Mouse (Mus musculus) liver, embryonic 15.5 days (tissue): ENCODE measurements around the gene Spp2. TPM values are rescaled to one million over a fixed set of nuclear protein-coding genes. Genes with fewer than 3 reads are reported as not detected.
"Not testable (repeated sequence)": the region's sequence is repeated elsewhere in the genome, so short reads cannot be mapped to it uniquely, and the experiment has no call there.

Experiments used
- ATAC-seq: fragments of 200-750 bp; cut with Nextera tagmentation; 2 replicates; pipeline ENCODE4 v1.8.0; 2017; ENCODE audit warnings: moderate number of reproducible peaks, mild to moderate bottlenecking, moderate library complexity; ENCODE audit not compliant: insufficient read depth
- H3K27ac ChIP-seq: fragments of 300-500 bp; sonication (generic); replicated peaks from 2 replicates; pipeline ENCODE4 v1.5.1; 2015; ENCODE audit warnings: mild to moderate bottlenecking, inconsistent platforms
- H3K27me3 ChIP-seq: fragments of 300-500 bp; sonication (generic); 2 replicates; pipeline ENCODE4 v1.6.1; 2015; ENCODE audit warnings: mild to moderate bottlenecking, inconsistent platforms
- H3K36me3 ChIP-seq: fragments of 300-500 bp; sonication (generic); replicated peaks from 2 replicates; pipeline ENCODE4 v1.6.1; 2015; ENCODE audit warnings: moderate library complexity, mild to moderate bottlenecking, inconsistent platforms
- H3K4me1 ChIP-seq: fragments of 300-500 bp; sonication (generic); replicated peaks from 2 replicates; pipeline ENCODE4 v1.6.1; 2015; ENCODE audit warnings: inconsistent platforms
- H3K4me2 ChIP-seq: fragments of 300-500 bp; sonication (generic); 2 replicates; pipeline ENCODE4 v1.6.1; 2015; ENCODE audit warnings: moderate library complexity, mild to moderate bottlenecking, inconsistent platforms
- H3K4me3 ChIP-seq: fragments of 300-500 bp; sonication (generic); replicated peaks from 2 replicates; pipeline ENCODE4 v1.5.1; 2015; ENCODE audit warnings: mild to moderate bottlenecking, inconsistent platforms
- H3K9ac ChIP-seq: fragments of 300-500 bp; sonication (generic); 2 replicates; pipeline ENCODE4 v1.6.1; 2015; ENCODE audit warnings: moderate library complexity, mild to moderate bottlenecking, inconsistent platforms
- H3K9me3 ChIP-seq: fragments of 300-500 bp; sonication (generic); replicated peaks from 2 replicates; pipeline ENCODE4 v1.6.1; 2016; ENCODE audit warnings: inconsistent platforms
- WGBS: fragments of 180-500 bp; shearing (Covaris S2); methylation state at CpG from one replicate; pipeline ENCODE4 v1.1.7; 2015; ENCODE audit warnings: mixed read lengths; ENCODE audit not compliant: insufficient replicate concordance; 5-methylcytosine and 5-hydroxymethylcytosine counted together
- polyA plus RNA-seq: library from polyadenylated mRNA; unstranded; fragments of >200 nt; fragmentation: Nextera tagmentation; extraction: Ambion mirVana; gene quantifications from 2 replicates; pipeline ENCODE4 v1.2.1, GENCODE M21; 2015

Spp2 gene
- polyA plus RNA-seq, 1 experiment from 2014 or later: 386 TPM

DNA sequence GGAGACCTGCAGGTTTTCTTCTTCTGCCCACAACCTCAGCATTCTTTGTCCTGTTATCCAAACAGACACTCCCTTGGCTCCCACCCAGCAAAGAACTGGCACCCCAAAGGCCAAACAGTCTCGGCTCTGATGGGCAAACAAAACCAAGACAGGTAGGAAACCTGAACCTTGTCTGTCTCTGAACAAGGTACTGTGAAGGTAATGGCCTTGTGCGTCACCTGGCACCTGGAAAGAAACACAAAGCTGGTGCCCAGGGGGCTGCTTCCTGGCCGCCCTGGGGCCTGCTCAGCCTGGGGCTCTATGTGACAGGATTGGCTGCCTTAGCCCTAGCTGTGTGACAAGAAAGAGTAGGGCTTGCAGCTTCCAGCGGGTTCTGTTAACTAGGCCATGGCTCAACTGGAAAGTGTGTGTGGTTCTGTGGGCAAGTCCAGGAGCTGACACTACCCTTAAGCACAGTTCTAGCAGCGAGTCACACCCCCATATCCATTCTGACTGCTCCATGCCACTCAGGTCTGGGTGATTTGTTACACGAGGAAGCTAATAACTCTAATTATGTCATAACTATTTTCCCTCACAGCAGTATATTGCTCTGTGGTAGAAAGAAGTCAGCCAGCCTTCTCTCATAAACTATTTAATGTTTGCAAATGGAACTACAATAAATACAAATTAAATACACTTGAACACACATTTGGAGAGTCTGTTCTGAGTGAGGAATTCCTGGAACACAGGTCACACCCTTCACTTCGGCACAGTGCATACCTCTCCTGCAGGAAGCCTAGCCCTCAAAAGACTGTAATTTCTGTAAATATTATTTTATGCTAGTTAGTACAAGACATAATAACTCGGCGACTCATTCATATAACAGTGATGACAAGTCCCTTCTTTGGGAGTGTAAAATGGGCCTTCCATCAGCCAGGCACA is 30.7 kb downstream of the Spp2 start:
- Histone ChIP-seq H3K36me3 (no peaks in the 10 kb centered on the region), H3K4me3 (no peak overlapping the region), H3K27ac (no peak overlapping the region), H3K27me3 (no peaks in the 10 kb centered on the region), H3K4me2 (no peak overlapping the region), H3K9me3 (no peaks in the 10 kb centered on the region), H3K9ac (no peak overlapping the region), H3K4me1 (no peaks in the 10 kb centered on the region)
- no peak for ATAC-seq
- 59% methylated on average over 9 of the region's 9 CpGs for WGBS

DNA sequence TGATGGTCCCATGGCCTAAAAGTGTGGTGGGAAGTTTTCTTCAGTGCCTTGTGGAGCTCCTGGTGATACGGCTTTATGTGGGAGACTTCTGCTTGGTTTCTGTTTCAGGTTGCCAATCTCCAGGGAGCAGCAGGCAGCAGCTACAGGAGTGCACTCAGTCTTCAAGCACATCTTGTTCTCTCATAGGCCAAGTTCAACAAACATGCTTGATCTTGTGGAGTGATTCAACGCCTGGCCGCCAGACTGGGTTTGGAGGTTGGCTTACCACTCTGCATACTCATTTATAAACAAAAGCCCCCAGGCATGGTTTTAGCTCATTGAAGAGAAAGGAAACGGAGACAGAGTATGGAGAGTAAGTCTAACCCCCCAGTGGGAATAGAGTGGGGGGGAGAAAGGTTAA is 36.6 kb downstream of the Spp2 start:
- Histone ChIP-seq H3K4me1 (no peaks in the 10 kb centered on the region), H3K4me3 (no peak overlapping the region), H3K4me2 (no peak overlapping the region), H3K36me3 (no peaks in the 10 kb centered on the region), H3K27me3 (no peaks in the 10 kb centered on the region), H3K9me3 (no peaks in the 10 kb centered on the region), H3K27ac (no peak overlapping the region), H3K9ac (no peak overlapping the region)
- no peak for ATAC-seq
- 78% methylated on average over 4 of the region's 4 CpGs for WGBS

DNA sequence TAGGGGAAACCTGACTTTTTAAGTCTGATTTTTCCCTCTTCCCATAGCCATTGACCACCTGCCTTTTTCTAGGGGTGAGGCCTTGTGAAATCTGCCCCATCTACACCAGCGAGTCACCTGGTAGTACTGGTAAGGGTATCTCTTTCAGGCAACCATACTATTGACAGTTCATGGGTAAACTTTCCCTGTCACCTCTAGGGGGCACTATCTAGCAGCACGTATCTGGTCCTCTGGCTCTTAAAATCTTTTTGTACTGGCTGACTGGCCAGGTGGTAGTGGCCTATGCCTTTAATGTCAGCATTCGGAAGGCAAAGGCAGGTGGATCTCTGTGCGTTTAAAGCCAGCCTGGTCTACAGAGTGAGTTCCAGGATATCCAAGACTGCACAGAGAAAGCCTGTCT is 38.6 kb downstream of the Spp2 start:
- H3K9me3 ChIP-seq: no peaks in the 10 kb centered on the region
- no peaks in the 10 kb centered on the region for H3K36me3 ChIP-seq
- H3K4me3 ChIP-seq: no peak overlapping the region
- no peaks in the 10 kb centered on the region for H3K27me3 ChIP-seq
- H3K4me2 ChIP-seq: no peak overlapping the region
- no peak overlapping the region for H3K27ac ChIP-seq
- ATAC-seq: no peak
- no peak overlapping the region for H3K9ac ChIP-seq
- 49% methylated on average over 4 of the region's 4 CpGs for WGBS
- H3K4me1 ChIP-seq: no peaks in the 10 kb centered on the region

DNA sequence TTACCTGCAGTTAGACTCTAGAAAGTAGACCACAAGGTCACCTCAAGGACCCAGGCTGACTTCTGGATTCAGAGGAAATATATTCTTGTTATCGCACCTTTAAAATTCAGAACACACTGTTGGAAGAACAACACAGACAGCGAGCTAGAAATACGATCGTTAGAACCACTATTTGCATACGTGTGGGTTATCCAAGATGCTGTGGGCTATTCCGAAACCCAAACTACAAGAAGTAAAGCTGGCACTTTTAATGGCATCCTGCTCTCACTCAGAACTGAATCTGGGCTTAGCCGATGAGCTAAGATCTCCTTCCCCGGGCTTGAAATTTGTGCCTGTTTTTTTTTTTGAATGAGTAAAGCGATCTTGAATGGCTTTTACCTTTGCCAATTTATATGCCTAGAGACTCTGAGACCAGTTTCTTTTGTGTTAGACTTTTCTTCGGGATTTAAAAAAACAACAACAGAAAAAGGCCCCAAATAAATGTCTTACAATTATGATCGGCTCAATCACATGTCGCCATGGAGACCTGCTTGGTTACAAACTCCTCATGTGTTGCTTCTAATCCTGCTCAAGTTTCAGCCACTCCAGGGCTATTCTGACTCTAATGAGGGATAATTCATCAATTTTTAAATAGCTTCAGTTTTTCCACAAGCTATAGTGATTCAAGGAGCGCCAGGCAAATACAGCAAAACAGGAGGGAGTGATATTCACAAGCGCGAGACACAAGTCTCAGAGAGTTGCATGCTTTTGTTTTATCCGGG is 39.7 kb downstream of the Spp2 start:
- no peak overlapping the region for H3K4me3 ChIP-seq
- WGBS: 78% methylated on average over 16 of the region's 16 CpGs
- H3K27ac ChIP-seq: no peak overlapping the region
- ATAC-seq: no peak
- no peaks in the 10 kb centered on the region for H3K4me1 ChIP-seq
- H3K36me3 ChIP-seq: no peaks in the 10 kb centered on the region
- no peaks in the 10 kb centered on the region for H3K27me3 ChIP-seq
- no peak overlapping the region for H3K4me2 ChIP-seq
- H3K9ac ChIP-seq: no peak overlapping the region
- no peaks in the 10 kb centered on the region for H3K9me3 ChIP-seq

DNA sequence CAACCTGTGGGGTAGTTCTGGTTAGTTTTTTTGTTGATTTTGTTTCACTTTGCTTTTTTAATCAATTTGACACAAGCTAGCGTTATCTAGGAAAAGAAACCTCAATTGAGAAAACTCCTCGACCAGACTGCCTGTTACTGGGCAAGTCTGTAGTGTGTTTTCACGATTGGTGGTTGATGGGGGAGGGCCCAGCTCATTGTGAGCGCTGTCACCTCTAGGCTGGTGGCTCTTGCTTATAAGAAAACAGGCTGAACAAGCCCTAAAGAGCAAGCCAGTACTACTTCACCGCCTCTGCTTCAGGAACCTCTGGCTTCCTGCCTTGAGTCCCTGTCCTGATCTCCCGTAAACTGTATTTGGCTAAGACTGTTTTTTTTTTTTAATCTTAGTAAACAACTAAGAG is 40.7 kb downstream of the Spp2 start:
- Histone ChIP-seq H3K4me3 (no peak overlapping the region), H3K4me1 (no peaks in the 10 kb centered on the region), H3K9ac (no peak overlapping the region), H3K27ac (no peak overlapping the region), H3K36me3 (no peaks in the 10 kb centered on the region), H3K4me2 (no peak overlapping the region), H3K9me3 (no peaks in the 10 kb centered on the region), H3K27me3 (no peaks in the 10 kb centered on the region)
- 6% methylated on average over 6 of the region's 6 CpGs for WGBS
- no peak for ATAC-seq

DNA sequence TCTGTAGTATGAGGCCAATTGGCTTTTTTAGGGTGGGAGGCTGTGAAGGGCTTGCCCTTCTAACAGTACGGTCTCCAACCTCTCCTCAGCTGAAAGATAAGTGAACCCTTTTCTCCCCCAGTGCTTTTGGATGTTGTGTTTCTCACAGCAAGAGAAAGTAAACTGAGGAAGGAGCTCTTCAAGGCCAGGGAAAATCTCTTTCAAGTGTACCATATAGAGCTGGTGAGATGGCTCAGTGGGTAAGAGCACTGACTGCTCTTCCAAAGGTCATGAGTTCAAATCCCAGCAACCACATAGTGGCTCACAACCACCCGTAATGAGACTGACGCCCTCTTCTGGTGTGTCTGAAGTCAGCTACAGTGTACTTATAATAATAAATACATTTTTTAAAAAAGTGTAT is 41.3 kb downstream of the Spp2 start:
- H3K9me3 ChIP-seq, H3K4me1 ChIP-seq, H3K4me2 ChIP-seq, H3K4me3 ChIP-seq, H3K36me3 ChIP-seq, H3K27ac ChIP-seq, H3K27me3 ChIP-seq, H3K9ac ChIP-seq, ATAC-seq: not testable (repeated sequence)
- 43% methylated on average over 3 of the region's 3 CpGs for WGBS

DNA sequence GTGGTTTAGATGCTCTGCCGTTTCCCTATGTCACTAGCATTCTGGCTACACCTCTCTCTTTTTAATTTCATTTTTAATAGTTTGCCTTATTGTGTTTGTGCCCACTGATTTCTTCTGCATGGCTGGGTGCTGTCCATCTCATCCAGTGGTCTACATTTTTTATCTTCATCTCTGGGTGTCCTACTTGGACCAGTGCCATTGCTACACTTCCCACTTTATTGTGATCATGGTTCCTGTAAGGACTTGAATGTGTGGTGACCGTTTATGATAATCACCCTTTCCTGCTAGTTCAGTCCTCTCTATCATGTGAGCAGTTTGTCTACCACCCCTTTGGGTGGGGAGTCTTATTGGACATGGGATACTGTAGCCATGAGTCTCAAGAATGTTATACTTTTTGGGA is 43.0 kb downstream of the Spp2 start:
- Histone ChIP-seq H3K4me2 (no peak overlapping the region), H3K4me3 (no peak overlapping the region), H3K27ac (no peak overlapping the region), H3K36me3 (no peaks in the 10 kb centered on the region), H3K4me1 (no peaks in the 10 kb centered on the region), H3K9ac (no peak overlapping the region), H3K9me3 (no peaks in the 10 kb centered on the region), H3K27me3 (no peaks in the 10 kb centered on the region)
- no peak for ATAC-seq
- WGBS: 48% methylated on average over 2 of the region's 2 CpGs

DNA sequence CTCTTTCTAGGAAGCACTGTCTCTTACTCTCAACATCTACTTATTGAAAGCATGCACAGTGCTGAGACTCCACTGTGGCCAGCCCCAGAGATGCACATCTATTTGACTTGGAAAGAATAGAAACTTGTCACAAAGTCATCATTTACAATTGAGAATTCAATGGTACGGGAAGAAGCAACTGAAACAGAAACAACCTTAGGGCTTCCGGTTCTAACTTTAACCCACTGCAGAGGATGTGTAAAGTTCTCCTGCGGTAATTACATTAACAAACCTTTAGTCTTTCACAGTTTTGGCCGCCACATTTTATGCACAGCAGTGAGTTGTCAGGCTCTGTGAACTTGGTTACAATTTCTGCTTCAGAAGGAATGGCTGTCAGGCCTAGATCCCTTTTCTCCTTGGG is 43.9 kb downstream of the Spp2 start:
- Histone ChIP-seq H3K4me1 (no peaks in the 10 kb centered on the region), H3K27me3 (no peaks in the 10 kb centered on the region), H3K27ac (no peak overlapping the region), H3K4me2 (no peak overlapping the region), H3K36me3 (no peaks in the 10 kb centered on the region), H3K9me3 (no peaks in the 10 kb centered on the region), H3K4me3 (no peak overlapping the region), H3K9ac (no peak overlapping the region)
- whole genome bisulfite sequencing: 70% methylated on average over 4 of the region's 4 CpGs
- ATAC-seq: no peak

DNA sequence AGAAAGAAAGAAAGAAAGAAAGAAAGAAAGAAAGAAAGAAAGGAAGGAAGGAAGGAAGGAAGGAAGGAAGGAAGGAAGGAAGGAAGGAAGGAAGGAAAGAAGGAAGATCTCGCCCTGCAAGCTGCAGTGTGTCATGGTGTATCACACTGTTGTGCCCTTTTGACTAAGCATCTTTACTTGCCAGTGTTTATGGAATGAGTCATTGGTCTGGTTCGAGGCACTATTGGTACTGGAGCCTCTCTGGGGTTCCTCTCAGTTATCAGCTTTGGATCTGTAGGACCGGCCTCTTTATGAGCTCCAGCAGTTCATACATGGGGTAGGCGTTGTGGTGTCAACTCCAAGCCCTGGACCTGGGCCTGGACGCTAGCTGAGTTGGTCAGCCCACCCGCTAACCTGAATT is 45.4 kb downstream of the Spp2 start:
- H3K36me3 ChIP-seq: no peaks in the 10 kb centered on the region
- no peak overlapping the region for H3K4me3 ChIP-seq
- H3K9ac ChIP-seq: no peak overlapping the region
- WGBS: 73% methylated on average over 6 of the region's 6 CpGs
- no peak for ATAC-seq
- H3K4me1 ChIP-seq: no peaks in the 10 kb centered on the region
- H3K9me3 ChIP-seq: no peaks in the 10 kb centered on the region
- no peaks in the 10 kb centered on the region for H3K27me3 ChIP-seq
- H3K27ac ChIP-seq: no peak overlapping the region
- H3K4me2 ChIP-seq: no peak overlapping the region

DNA sequence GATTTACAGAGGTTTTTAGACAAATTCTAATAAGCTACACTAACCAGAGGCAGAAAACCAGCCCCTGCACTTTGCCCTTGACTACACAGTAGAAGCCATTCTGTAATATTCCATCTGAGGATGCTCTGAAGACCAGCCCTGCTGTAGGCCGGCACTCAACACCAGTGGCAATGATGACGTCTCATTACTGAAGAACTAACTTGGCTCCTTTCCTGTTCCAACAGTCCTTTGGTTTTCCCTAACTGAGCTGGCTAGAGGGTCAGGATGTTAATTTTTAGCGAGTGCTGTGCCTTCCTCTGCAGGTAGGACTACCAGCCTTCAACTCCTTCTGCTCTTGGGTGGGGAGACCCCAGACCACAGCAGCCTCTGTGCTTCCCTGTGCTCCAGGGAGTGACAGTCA is 47.9 kb downstream of the Spp2 start:
- Histone ChIP-seq H3K9ac (no peak overlapping the region), H3K27me3 (no peaks in the 10 kb centered on the region), H3K36me3 (no peaks in the 10 kb centered on the region), H3K9me3 (no peaks in the 10 kb centered on the region), H3K27ac (no peak overlapping the region), H3K4me2 (no peak overlapping the region), H3K4me1 (no peaks in the 10 kb centered on the region), H3K4me3 (no peak overlapping the region)
- no peak for ATAC-seq
- 43% methylated on average over 3 of the region's 3 CpGs for WGBS

DNA sequence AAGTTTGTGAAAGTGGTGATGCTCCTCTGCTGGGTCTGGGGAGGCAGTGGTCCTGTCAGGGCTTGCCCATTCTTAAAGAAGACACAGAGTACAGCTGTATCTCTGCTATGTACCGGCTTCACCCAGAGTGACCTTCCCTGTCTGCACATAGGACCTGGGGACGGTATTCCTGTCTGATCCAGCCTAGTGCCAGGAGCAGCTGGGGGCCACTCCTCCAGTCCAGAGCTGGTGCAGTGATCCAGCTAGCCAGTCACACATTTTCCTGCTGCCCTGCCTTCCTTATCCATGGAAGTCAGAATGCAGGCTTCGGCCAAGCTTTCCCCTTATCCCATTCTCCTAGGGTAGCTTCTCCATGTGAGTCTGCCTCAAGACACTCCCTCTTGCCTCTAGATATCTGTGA is 49.0 kb downstream of the Spp2 start:
- Histone ChIP-seq H3K27me3 (no peaks in the 10 kb centered on the region), H3K4me1 (no peaks in the 10 kb centered on the region), H3K27ac (no peak overlapping the region), H3K9ac (no peak overlapping the region), H3K9me3 (no peaks in the 10 kb centered on the region), H3K36me3 (no peaks in the 10 kb centered on the region), H3K4me3 (no peak overlapping the region), H3K4me2 (no peak overlapping the region)
- ATAC-seq: no peak
- 70% methylated on average over 3 of the region's 3 CpGs for WGBS
